Mouse (Mus musculus) cerebellum, adult (tissue): ENCODE data around the gene Jsrp1.

Experiments used
- ATAC-seq: cut with Nextera tagmentation; 2 replicates; pipeline ENCODE4 v1.9.2; 2017; ENCODE audit warnings: mild to moderate bottlenecking, moderate library complexity, mixed read lengths; ENCODE audit not compliant: insufficient number of reproducible peaks, low FRiP score, low TSS enrichment

Jsrp1 gene

DNA sequence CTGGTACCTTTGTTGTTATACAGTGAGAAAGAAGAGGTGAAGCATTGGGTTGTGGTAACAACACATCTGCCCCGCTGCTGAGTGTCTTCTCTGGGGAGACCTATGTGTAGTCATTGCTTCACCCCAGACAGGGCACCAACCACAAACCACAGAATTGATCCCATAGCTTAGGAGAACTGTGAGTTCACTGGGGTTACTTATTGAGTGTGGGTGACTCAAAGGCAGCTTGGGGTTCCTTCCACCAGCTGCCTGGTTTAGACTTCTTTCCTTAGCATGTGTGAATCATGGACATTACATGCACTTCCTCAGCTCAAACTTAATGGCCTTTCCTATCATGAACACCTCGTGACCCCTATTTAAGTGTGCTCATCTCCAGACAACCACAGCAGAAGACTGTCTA, 49.8 kb downstream of the Jsrp1 start:
- ATAC-seq, result no peak

DNA sequence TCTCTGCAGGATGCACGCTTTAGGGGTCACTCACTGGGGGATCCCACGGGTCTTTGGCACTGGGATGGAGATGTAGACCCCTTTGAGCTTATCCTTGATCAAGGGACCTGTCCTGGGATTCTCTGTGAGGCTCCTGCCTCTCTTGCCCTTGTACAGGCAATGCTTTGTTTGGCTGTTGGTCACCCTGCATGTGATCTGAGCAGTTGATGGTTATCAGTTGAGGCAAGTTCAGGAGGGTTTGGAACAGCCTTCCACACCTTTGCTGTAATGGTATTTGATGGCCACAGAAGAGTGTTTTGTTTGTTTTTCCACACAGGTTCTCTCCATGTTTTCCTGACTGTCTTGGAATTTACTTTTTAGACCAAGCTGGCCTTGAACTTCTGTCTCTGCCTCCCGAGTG, 51.5 kb downstream of the Jsrp1 start:
- no peak for ATAC-seq

DNA sequence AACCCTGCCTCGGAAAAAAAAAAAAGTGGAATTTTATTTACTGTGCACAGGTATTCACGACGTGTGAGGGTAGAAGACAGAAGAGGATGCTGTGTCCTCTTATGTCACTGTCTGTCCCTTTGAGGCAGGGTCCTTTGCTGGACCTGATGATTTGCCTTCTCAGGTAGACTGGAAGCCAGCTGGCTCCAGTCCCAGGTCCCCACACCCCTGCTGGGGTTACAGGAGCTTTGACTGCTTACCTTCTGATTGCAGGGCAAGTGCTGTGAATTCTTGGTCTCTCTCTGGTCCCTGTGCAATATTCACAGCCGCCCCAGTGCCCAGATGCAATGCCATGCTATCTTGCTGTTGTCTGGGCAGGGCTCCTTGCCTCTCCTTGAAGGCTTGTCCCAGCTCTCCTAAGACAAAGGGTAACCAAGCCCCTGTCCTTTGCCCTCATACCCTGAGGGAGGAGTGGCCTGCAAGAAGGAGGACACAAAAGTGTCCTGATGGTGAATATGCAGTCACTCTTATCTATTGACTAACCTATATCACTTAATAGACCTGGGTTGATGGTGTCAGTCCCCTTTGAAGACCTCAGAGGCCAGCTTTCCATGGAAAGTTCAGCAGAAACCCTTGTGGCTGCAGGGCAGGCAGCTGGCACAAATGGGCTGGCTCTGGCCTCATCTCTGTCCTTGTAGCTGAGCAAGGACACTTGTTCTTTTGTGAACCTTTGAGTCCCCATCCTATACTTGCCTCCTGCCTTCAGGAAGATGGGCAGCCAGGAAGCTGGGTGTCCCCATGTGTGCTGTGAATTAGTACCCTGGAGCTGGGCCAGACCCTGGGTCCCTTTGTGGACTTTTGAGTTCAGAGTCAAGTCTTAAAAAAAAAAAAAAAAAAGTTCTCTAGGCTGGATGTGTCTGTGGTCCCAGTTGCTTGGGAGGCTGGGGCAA, 52.4 kb downstream of the Jsrp1 start:
- no peak for ATAC-seq

DNA sequence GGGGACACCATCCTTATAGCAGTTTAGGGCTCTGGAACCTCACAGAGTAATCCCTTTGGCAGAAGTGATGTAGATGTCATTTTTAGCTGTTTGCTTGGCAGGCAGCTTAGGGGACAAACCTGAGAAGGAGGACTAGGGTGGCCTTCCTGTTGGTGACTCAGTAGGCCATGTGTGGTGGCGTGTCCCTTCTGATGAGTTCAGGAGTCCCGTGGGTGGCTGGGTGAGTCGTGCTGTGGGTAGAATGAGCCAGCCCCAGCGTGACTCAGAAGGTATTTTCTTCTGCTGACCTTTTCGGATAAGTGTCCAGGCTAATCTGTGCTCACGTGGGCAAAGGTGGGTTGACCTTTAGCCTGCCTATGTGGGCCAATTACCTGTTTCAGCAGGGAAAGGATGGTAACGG, 54.6 kb downstream of the Jsrp1 start:
- no peak for ATAC-seq
